30 mouse cellular contexts compared by ENCODE assay signal in genomic region chr5:30716311-30716710, GRCm38 (mm10). TPM values are rescaled to one million over a fixed set of nuclear protein-coding genes. Genes with fewer than 3 reads are reported as not detected.
"Had no signal": no experiment of that assay in that cellular context is flagged by ENCODE, and none has a peak within 500 bp of the region (broad histone marks: within the 10 kb centered on the region; RNA-seq: fewer than 3 reads in every experiment).

No protein-coding gene starts in this region.

- H3K27ac ChIP-seq: embryonic facial prominence, embryonic 10.5 days; embryonic facial prominence, embryonic 12.5 days; embryonic facial prominence, embryonic 13.5 days; embryonic facial prominence, embryonic 15.5 days; forebrain, embryonic 10.5 days; forebrain, embryonic 12.5 days; forebrain, embryonic 13.5 days; forebrain, embryonic 15.5 days; gastrocnemius, adult 2 months; heart, adult 2 months had no signal

- DNase-seq: cerebellum, adult 2 months; cerebellum, adult 8-10 months; cerebellum, adult 9-10 months; cerebellum, adult 9-11 months; cerebellum, postnatal 10 days; cerebellum, postnatal 14 days; cerebellum, postnatal 25 days; cerebellum, postnatal 36 days; embryo, embryonic 11 days; forebrain, postnatal 0 days; gastrocnemius, adult 2 months; gastrocnemius, postnatal 10 days; gastrocnemius, postnatal 14 days; gastrocnemius, postnatal 25 days; gastrocnemius, postnatal 36 days; heart, adult 18-20 months; heart, adult 2 months had no signal

- H3K4me3 ChIP-seq: embryonic facial prominence, embryonic 10.5 days; embryonic facial prominence, embryonic 12.5 days; embryonic facial prominence, embryonic 13.5 days; embryonic facial prominence, embryonic 15.5 days; erythroblast, embryonic 14.5 days; forebrain, embryonic 10.5 days; forebrain, embryonic 12.5 days; forebrain, embryonic 13.5 days; forebrain, embryonic 15.5 days; gastrocnemius, adult 2 months; heart, adult 2 months had no signal

- H3K27me3 ChIP-seq: forebrain, embryonic 12.5 days; forebrain, embryonic 13.5 days; forebrain, embryonic 15.5 days had no signal

- H3K9me3 ChIP-seq: embryonic facial prominence, embryonic 10.5 days; embryonic facial prominence, embryonic 12.5 days; embryonic facial prominence, embryonic 13.5 days; embryonic facial prominence, embryonic 15.5 days; forebrain, embryonic 10.5 days; forebrain, embryonic 12.5 days; forebrain, embryonic 13.5 days; forebrain, embryonic 15.5 days had no signal

- ATAC-seq: forebrain, embryonic 13.5 days; forebrain, embryonic 14.5 days; forebrain, embryonic 15.5 days; forebrain, embryonic 16.5 days; forebrain, postnatal 0 days had no signal

- H3K9ac ChIP-seq: embryonic facial prominence, embryonic 12.5 days; embryonic facial prominence, embryonic 13.5 days; embryonic facial prominence, embryonic 15.5 days; forebrain, embryonic 12.5 days; forebrain, embryonic 13.5 days; forebrain, embryonic 15.5 days; forebrain, postnatal 0 days had no signal

- H3K36me3 ChIP-seq: embryonic facial prominence, embryonic 12.5 days; embryonic facial prominence, embryonic 13.5 days; embryonic facial prominence, embryonic 15.5 days had no signal

- H3K4me2 ChIP-seq: embryonic facial prominence, embryonic 12.5 days; embryonic facial prominence, embryonic 13.5 days; embryonic facial prominence, embryonic 15.5 days; forebrain, embryonic 12.5 days; forebrain, embryonic 13.5 days; forebrain, embryonic 15.5 days had no signal

RNA-seq across cellular contexts. Expression of gene Dpysl5, which starts 4.9 kb away (rescaled TPM):
- total RNA-seq: common myeloid progenitor, adult 5-6 weeks; granulocyte monocyte progenitor cell, adult 5-6 weeks had no signal
- polyA plus RNA-seq: erythroblast, embryonic 14.5 days had no signal
